Mouse (Mus musculus): ENCODE data around the gene Abhd4.

DNA sequence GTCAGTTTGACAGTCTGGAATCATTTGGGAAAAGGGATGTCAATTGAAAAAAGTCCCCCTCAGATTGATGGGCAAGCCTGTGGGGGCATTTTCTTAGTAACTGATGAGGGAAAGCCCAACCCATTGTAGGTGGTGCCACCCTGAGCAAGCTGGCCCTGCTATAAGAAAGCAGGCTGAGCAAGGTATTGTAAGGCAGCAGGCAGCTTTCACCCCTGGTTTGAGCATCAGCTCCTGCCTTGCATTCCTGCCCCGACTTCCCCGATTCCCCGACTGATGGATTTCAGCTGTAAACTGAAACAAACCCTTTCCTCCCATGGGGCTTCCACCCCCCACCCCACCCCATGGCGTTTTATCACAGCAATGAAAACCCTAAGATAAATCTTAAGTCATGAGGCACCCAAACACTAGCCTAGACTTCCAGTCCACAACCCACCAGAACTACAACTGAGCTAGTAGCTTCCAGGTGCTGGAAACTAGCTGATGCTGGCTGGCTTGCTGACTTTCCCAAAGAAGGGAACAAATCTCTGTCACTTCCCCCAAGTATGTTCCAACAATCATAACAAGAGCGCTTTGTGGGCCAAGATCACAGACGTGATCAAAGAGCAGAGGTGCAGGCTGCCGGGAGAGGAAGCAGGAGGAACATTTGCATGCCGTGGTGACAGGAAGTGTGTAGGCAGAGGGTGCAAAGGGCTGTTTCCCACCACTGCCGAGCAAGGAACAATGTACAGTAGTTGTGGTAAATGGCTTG is 21.0 kb upstream of the Abhd4 start:
- TF ChIP-seq CTCF (conservative IDR thresholded peaks at IDR 0.05; ENCODE audit: insufficient read depth, insufficient read length, low read depth, low read length): no peak
- TF ChIP-seq POLR2A (IDR thresholded peaks at IDR 0.05; ENCODE audit: low read depth, low read length): no peak
